Mouse (Mus musculus) c-Kit-positive CD71-positive TER-119-negative erythroid progenitor cells, embryonic 14.5 days (primary cell): ENCODE data around the gene Spi1.

Experiments
- DNase-seq: peaks from one replicate; pipeline ENCODE4 v3.0.0-alpha.2; 2013; ENCODE audit warnings: low read depth

Gene Spi1

DNA sequence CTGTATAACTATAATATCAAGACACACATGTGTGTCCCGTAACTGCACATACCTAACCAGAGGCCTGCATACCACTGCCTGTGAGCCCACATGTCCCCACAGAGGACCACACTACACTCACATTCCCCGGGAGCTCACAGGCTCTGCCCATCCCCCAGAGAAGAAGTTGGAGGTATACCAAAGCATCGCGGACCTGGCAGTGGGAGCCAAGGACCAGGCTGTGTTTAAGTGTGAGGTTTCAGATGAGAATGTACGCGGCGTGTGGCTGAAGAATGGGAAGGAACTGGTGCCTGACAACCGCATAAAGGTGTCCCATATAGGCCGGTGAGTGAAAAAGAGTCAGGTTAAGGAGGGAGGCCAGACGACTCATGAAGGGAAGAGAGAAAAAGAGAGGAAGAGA is 42.9 kb downstream of the Spi1 start:
- DNase-seq, result no peak

DNA sequence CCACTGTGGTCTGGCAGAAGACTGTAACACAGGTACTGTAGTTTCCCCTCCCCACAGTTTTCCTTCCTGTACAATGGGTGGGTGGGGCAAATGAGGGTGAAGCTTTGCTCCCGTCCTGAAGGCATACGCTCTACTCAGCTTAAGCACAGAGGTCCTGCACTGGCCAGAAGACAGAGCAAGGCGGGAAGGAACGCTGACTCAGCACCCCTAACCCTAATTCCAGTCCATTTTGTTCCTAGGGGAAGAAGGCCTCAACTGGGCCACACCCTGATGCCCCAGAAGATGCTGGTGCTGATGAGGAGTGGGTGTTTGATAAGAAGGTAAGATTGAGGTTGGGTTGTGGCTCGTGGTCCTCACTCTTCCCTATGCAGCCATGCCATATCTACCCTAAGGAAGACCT is 46.6 kb downstream of the Spi1 start:
- DNase-seq, result no peak

DNA sequence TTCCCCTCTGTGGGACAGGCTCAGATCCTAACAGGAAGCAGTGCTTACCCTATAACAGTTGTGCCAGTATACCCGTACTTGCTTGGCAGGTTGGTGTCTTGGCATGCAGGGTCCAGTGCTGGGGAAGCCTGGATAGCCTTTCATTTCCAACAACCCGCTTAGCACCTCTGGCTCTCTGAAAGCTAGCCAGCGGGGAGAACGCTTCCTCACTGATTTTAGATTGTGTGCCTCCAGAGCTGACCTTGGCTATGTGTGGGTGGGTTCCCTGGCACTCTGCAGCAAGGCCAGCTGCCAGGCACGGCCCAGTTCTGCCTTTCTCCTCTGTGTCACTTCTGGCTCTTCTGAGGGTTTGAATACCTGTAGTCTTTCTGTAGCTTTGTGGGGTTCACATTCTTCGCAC is 47.9 kb downstream of the Spi1 start:
- no peak for DNase-seq

DNA sequence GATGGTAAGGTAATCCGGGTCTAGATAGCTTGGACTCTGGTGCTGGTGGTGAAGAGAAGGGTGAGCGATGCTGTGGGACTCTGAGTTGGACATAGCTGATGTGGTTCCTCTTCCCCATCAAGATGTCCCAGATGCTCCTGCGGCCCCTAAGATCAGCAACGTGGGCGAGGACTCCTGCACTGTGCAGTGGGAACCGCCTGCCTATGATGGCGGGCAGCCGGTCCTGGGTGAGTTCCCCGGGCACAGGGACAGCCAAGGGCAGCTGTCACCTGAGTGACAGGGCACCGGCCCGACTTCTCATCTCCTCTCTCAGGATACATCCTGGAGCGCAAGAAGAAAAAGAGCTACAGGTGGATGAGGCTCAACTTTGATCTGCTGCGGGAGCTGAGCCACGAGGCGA is 49.1 kb downstream of the Spi1 start:
- no peak for DNase-seq

DNA sequence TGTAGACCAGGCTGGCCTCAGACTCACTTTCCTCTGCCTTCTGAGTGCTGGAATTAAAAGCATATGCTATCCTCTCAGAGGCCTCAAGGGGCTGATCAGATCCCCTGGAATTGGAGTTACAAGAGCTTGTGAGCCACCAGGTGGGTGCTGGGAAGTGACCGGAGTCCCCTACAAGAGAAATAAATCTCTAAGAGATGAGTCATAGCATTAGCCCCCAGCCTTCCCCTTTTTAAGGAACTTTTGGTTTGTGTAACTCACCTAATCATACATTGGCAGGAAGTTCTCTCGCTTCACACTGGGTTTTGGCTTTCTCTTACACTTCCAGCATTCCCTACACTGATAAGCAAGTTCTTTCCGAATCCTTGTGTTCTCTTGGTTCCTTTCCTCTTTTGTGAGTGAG is 49.8 kb downstream of the Spi1 start:
- DNase-seq, result no peak

DNA sequence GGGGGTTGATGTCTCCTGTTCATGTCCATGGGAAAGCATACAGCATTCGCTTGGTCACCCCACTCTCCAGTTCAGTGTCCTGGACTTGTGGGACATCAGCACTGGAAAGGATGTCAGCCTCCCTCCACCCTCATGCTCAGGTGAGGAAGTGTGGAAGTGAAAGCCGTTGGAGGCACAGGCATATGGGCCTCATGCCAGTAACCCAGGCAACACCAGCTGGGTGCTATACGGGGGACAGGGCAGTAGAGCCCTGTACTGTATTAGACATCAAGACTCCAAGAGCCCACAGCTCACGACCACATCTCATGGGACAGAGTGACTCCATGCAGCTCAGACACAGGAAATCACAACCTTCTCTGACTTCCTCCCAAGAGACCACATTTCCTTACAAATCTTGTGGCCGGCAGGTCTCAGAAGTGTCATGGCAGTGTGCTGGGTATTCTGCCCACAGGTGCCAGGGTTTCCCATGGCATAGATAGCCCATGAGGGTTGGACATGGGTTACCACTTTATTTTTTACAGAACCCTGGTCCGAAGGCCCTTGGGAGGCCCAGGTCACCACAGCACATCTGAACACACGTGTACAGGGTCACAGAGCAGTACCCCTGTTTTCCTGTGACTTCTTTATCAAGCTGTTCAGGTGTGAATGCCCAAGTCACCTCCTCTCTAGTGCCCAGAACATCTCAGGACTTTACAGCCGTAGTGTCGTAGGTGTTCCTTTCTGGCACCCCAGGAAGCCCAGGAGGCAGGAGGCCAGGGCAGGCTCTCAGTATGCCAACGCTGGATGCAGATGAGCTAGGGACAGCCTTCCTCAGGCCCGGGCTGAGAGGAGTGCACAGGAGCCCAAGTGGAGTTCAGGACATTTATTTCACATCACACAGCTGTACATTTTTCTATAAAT is 54.6 kb downstream of the Spi1 start:
- DNase-seq, result no peak

DNA sequence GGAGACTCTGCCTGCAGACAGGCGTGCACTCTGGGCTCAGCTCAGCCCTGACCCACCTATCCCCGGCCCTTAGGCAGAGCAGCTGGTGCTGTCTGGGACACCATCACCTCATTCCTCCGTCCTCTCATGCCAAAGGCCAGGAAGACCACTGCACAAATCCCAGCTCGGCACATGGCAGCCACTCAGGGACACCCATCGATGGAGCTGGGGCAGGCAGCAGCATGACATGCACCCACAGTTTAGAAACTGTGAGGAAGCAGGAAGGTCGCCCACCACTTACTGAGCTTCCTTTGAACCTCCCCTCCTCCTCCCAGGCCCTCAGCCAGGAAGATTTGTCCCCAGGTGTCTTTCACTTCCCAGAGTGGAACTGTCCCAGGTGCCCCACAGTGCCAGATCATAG is 55.3 kb downstream of the Spi1 start:
- no peak for DNase-seq

DNA sequence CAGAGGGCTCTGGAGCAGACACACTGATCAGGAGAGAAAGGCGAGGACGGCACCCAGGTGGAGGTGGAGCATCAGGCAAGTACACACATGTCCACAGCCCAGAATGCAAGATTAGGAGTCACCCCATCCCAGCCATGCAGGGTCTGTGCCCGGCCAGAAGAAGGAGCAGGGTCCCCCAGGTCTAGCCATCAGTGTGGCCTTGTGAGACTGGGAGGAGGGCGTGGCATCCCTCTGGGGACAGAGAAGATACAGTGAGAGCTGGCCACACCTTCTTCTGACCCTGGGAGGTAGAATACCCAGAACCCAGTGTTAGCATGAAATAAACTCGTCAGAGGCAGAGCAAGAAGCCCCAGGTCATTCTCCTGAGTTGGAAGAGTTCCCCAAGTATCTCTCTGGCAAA is 57.1 kb downstream of the Spi1 start:
- peak; percentile 11 for DNase-seq

DNA sequence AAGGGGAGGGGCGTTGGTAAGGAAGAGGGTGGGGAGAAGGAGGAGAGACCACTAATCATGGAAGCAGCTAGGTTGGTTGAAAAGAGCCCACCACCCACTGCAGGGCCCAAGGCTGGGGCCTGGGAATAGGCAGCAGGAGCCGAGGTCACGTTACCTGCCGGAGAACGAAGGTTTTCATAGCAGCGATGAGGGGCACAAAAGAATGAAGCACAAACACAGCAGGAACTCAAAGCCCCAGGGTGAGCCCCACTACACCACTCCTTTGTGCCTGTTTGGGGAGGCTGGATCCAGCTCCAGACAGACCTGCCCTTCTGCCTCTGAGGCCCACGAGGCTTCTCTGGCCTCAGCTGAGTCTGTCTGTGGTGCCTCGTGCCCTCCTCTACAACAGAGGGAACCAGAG is 57.6 kb downstream of the Spi1 start:
- no peak for DNase-seq

DNA sequence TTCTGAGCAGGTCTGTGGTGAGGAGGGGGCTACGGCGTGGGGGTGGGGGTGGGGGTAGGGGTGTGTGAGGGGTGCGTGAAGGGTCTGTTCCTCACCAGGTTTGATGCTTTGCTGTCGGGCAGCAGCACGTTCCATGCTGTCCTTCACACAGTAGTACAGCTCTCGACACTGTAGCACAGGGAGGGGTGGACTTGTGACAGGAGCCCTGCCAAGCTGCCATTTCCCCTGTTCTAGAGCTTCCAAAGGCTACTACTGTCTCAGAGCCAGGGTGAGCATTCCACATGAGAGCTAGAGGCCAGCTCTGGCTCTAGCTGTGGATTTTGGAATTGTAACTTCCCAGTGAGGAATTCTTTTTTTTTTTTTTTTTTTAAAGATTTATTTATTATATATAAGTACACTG is 60.7 kb downstream of the Spi1 start:
- no peak for DNase-seq

DNA sequence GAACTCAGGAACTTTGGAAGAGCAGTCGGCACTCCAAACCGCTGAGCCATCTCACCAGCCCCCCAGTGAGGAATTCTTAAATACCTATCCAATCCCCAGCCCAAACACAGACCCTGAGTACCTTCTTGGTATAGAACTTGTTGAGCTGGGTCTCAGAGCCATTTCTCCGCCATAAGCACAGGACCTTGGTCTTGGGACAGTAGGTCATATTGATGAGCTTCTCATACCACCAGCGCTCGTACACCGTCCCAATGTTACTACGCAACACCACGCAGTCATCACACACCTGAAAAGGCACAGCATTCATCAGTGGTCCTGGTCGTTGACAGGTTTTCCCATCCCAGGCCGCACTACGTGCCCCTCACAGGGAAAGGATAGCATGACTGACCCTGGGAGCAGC is 61.2 kb downstream of the Spi1 start:
- DNase-seq, result no peak

DNA sequence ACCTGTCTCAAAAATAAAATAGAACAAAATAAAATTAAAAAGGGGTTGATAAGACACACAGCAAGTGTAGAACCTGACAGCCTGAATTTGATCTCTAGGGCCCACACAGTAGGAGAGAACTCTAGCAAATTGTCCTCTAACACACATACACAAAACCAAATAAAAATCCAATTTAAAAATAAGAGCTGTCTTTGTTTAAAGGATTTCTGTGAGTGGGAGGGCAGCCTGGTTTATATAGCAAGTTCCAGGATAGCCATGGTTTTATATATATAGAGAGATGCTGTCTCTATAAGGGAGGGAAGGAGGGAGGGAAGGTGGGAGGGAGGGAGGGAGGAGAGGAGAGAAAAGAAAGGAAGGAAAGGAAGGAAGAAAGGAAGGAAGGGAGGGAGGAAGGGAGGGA is 65.9 kb downstream of the Spi1 start:
- no peak for DNase-seq

DNA sequence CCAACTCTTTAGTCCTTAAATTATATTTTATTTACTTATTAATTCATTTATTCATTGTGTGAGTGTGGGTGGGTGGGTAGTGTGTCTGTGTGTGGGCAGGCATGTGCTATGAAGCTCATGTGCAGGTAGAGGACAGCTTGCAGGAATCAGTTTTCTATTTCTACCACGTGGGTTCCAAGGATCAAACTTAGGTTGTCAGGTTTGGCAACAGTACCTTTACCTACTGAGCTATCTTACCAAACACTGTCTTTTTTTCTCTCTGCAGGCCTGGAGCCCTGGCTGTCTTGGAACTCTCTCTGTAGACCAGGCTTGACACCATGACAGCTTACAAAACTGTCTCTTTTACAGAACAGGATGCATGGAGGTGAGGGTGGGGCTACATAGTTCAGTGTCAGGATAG is 69.1 kb downstream of the Spi1 start:
- no peak for DNase-seq

DNA sequence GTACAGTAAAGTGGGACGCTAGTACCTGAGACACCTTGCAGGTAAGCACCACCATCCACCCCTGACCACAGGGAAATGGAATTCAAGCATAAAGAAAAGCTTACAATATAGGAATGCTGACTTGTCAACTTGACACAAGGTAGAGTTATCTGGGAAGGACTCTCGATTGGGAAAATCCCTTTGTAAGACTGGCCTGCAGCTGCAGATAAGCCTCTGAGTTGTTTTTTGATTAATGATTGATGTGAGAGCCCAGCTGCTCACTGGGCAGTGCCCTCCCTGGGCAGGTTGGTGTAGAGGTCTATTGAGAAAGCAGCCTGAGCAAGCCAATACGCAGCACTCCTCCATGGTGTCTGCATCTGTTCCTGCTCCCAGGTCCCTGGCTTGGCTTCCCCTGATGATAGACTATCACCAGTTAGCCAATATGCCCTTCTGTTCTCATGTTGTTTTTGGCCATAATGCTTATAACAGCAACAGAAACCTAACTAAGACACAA is 70.7 kb downstream of the Spi1 start:
- no peak for DNase-seq

DNA sequence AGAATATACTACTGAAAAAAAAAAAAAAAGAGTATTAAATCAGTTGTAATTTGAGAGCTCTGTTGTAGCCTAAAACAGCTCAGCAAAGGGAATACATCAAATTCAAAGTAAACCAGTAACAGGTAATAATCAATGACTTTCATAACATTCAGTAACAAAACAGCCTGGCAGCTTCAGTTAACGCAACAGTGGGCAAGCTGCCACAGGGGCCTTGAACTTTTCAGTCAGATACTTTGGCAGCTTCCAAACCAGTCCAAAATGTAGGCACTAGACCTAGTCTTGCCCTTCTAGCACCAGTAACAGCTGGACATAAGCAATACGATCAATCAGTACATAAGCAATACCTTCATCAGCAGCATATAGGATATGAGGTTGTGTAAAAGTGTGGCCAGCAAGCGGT is 71.9 kb downstream of the Spi1 start:
- no peak for DNase-seq

DNA sequence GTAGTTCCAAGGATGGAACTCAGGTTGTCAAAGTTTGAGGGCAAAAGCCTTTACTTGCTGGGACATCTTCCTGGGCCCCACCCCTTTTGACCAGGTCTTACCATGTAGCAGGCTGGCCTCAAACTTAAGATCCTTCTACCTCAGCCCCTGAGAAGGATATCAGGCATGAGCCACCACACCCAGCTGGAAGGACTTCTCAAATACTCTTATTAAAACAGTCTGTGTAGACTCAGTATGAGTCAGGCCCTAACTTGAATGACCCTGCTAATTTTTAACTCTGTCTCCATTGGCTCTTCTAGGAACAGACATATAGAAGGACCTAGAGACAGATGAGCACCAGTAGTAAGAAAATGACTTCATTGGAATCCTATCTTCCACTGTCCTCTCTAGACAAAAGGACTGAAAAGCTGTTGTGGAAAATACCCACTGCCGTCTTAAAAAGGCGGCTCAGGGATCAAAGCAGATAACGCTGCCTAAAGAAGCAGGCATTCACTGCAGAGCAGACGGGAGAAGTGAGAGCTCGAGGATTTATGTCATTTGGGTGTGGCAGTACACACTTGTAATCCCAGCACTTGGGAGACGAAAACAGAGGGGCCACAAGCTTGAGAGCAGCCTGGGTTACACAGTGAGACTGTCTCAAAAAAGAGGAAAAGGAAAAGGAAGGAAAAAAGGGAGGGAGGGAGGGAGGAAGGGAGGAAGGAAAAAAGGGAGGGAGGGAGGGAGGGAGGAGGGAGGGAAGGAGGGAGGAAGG is 75.0 kb downstream of the Spi1 start:
- no peak for DNase-seq

DNA sequence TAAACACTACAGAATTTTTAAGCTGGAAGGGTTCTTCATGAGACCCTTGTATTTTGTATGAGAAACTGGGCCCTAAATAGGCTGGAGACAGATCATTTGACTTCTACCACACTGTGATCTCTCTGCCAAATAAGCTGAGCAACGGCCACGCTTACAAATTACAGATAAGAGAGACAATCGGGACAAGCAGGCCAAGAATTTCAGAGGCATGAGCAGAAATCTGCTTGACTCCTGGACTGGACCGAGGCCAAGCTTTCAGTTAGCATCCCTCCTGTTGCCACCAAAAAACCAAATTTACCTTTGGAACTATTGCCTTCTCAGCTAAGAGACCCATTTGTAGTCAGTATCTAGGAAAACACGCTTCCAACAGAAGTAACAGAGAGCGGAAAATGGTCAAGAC is 78.4 kb downstream of the Spi1 start:
- DNase-seq, result no peak

DNA sequence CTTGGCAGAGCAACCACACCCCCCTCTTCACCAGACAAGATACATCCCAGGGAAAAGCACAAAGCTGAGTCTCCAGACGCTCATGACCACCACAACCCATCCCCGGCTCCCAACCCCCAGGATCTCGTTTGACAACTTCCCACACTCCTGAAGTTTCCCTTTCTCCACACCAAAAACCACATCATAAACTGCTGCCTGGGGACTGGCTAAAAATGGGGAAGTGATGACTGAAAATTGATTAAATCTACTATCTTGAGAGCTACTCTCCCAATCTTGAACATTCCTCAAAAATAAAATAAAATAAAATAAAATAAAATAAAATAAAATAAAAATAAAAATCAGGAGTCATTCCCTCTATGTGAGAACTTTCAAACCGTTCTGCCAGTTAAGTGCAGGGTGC is 80.8 kb downstream of the Spi1 start:
- no peak for DNase-seq

DNA sequence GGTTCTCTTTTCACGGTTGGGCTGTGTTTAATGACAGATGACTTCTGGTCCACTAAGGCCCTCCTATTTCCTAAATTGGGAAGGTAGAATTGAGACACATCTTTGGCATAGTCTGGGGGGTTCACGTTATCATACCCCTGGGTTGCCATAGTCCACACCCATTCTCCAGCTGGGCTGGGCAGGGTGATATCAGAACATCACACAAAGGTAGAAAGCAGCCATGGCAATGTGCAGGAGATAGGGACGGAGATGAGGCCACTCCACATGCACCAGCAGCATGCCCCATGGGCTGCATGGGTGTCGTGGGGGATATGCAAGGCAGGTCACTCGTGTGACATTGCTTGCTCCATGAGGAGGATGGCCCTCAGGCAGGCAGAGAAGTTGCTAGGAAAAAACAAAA is 81.3 kb downstream of the Spi1 start:
- no peak for DNase-seq

DNA sequence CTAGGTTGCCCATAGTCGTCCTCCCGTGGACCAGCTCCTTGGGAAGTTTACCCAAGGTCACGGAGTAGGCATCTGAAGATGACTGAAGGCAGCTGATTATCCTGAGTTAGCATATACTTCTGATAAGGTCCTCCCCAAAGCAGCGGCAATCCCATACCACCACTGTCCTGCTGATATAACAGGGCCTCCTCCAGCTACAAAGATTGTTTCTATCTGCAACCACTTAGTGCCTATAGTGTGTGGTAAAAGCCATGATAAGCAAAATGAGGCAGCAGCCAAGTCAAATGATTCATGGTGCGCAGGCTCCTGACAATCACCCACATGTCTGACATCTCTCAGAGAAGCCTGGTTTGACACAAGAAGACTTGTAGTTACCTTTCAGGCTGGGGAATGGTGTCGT is 82.8 kb downstream of the Spi1 start:
- DNase-seq, result peak; percentile 44
